Mouse (Mus musculus): ENCODE measurements around the gene D7Ertd443e.

GRCm38 (mm10) chr7:134396769-134397168 is 11.3 kb upstream of the D7Ertd443e start:
- no peak for TF ChIP-seq CTCF (IDR thresholded peaks at IDR 0.05; ENCODE audit: low read depth)
- TF ChIP-seq EP300 (IDR thresholded peaks at IDR 0.05; ENCODE audit: low read depth): no peak

All from heart, postnatal 0 days (tissue).